Mouse (Mus musculus): ENCODE results near the gene Zfp706. TPM values are rescaled to one million over a fixed set of nuclear protein-coding genes. Genes with fewer than 3 reads are reported as not detected.

Gene Zfp706
- polyA plus RNA-seq, 1 experiment from 2014 or later = 417 TPM

DNA sequence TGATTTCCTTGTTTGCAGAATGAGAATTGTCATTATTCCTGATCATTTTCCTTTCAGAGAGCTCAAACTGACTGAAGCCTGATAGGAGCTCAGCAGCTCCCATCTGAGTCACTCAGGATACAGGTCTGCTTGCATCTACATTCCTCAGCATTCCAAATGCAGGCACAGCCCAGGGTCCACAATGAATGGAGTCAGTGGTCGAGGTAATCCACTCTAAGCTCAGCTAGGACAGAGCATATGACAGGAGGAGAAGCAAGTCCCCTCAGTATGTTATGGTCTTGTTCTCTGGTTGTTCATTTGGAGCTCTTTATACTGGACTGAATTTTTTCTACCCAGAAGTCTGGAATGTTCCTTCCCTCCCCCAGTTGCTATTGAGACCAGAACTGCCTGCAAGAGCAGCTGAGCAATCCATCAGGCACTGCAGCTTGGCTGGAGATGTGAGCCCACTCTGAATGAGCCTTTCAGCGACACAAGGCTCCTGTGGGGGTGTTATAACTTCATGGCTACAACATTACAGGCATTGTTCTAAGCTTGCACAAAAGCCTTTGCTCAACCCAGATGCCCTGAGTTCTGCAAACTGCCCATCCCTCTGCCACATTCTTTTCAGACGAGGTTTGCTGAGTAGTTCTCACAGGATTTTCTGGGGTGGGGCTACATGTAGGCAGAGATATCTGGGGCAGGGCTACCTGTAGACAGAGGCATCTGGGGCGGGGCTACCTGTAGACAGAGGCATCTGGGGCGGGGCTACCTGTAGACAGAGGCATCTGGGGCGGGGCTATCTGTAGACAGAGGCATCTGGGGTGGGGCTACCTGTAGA, 24.0 kb upstream of the Zfp706 start:
- Histone ChIP-seq H3K27me3 (ENCODE audit: insufficient read depth, low read length) (no peaks in the 10 kb centered on the region), H3K4me1 (ENCODE audit: insufficient read depth) (no peaks in the 10 kb centered on the region), H3K4me2 (no peak overlapping the region), H3K27ac (ENCODE audit: low read depth) (0 out of 2 replicates have a peak overlapping the region, but pooled peaks have one; percentile 25), H3K4me3 (ENCODE audit: low read depth, low read length) (no peak overlapping the region), H3K9me3 (ENCODE audit: low read depth, low read length) (no peaks in the 10 kb centered on the region), H3K36me3 (ENCODE audit: insufficient read depth) (no peaks in the 10 kb centered on the region), H3K9ac (no peak overlapping the region)
- DNase-seq = peak; percentile 50
- peak; percentile 31; the same call in 1 of the 2 replicates for ATAC-seq (ENCODE audit: insufficient read depth)
- WGBS = 34% methylated on average over 6 of the region's 6 CpGs
- no peak for TF ChIP-seq CTCF (IDR thresholded peaks at IDR 0.05; ENCODE audit: low read depth)

DNA sequence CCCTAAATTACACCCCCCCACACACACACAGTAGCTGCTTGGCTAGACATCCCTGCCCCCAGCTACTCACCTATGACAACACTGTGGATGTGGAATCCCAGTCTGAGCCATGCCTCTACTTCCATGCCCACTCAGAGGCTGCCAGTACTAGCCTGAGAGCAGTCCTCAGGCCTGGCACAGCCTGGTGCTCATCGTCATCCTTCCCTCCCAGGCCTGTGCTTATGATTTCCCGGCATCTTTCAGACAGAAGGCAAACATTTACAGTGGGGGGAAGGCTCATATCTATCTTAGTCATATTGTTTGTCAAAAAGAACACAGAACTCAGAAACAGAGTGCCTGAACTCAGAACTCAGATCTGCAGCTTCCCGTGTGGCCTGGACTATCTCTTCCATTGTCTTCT, 23.4 kb upstream of the Zfp706 start:
- Histone ChIP-seq H3K4me2 (no peak overlapping the region), H3K36me3 (ENCODE audit: insufficient read depth) (no peaks in the 10 kb centered on the region), H3K4me3 (ENCODE audit: low read depth, low read length) (no peak overlapping the region), H3K27ac (ENCODE audit: low read depth) (0 out of 2 replicates have a peak overlapping the region, but pooled peaks have one; percentile 5), H3K27me3 (ENCODE audit: insufficient read depth, low read length) (no peaks in the 10 kb centered on the region), H3K9ac (no peak overlapping the region), H3K4me1 (ENCODE audit: insufficient read depth) (no peaks in the 10 kb centered on the region), H3K9me3 (ENCODE audit: low read depth, low read length) (no peaks in the 10 kb centered on the region)
- 41% methylated on average over 3 of the region's 3 CpGs for WGBS
- no peak for TF ChIP-seq CTCF (IDR thresholded peaks at IDR 0.05; ENCODE audit: low read depth)
- ATAC-seq (ENCODE audit: insufficient read depth) = no peak
- no peak for DNase-seq

DNA sequence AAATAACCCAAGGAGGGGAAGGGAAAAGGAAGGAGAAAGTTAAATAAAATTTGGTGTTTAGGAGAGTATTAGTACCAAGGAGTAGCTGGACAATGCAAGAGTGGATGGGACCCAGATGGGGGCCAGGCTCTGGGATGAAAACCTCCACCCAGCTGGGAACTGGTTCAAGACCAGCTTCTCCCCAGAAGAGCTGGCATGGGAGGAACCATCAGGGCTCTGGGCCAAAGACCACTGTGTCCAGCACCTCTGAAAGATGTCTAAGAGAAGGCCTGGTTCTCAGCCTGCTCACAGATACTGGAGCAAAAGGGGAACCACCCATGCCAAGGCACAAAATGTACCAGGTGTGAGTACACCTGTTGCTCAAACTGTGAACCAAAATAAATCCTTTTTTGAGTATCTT, 20.4 kb upstream of the Zfp706 start:
- Histone ChIP-seq H3K36me3 (ENCODE audit: insufficient read depth) (no peaks in the 10 kb centered on the region), H3K27me3 (ENCODE audit: insufficient read depth, low read length) (no peaks in the 10 kb centered on the region), H3K4me3 (ENCODE audit: low read depth, low read length) (no peak overlapping the region), H3K9ac (no peak overlapping the region), H3K4me1 (ENCODE audit: insufficient read depth) (no peaks in the 10 kb centered on the region), H3K27ac (ENCODE audit: low read depth) (no peak overlapping the region), H3K9me3 (ENCODE audit: low read depth, low read length) (no peaks in the 10 kb centered on the region), H3K4me2 (no peak overlapping the region)
- TF ChIP-seq CTCF (IDR thresholded peaks at IDR 0.05; ENCODE audit: low read depth) = no peak
- no peak for DNase-seq
- ATAC-seq (ENCODE audit: insufficient read depth) = no peak

DNA sequence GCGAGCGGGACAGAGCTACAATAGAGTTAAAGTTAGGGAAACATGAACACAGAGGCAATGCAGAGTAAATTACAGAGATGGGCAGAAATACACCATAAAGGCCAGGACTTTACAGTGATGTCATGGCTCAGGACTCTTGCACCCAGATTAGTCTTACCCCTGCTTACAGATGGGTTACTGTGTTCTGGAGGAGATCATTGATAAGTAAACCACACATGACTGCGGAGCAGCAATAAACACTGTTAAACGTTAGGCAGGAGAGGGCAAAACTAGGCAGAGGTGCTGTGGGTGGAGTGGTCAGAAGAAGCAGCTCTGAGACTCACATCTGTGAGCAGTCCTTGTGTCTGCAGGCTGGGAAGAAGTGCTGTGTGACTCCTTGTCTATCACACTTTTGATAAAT, 18.9 kb upstream of the Zfp706 start:
- Histone ChIP-seq H3K36me3 (ENCODE audit: insufficient read depth) (no peaks in the 10 kb centered on the region), H3K27ac (ENCODE audit: low read depth) (no peak overlapping the region), H3K4me2 (no peak overlapping the region), H3K4me3 (ENCODE audit: low read depth, low read length) (no peak overlapping the region), H3K9ac (no peak overlapping the region), H3K27me3 (ENCODE audit: insufficient read depth, low read length) (no peaks in the 10 kb centered on the region), H3K4me1 (ENCODE audit: insufficient read depth) (no peaks in the 10 kb centered on the region), H3K9me3 (ENCODE audit: low read depth, low read length) (no peaks in the 10 kb centered on the region)
- WGBS = 70% methylated on average over 4 of the region's 4 CpGs
- ATAC-seq (ENCODE audit: insufficient read depth) (no peak), DNase-seq (no peak)
- TF ChIP-seq CTCF (IDR thresholded peaks at IDR 0.05; ENCODE audit: low read depth) = no peak

DNA sequence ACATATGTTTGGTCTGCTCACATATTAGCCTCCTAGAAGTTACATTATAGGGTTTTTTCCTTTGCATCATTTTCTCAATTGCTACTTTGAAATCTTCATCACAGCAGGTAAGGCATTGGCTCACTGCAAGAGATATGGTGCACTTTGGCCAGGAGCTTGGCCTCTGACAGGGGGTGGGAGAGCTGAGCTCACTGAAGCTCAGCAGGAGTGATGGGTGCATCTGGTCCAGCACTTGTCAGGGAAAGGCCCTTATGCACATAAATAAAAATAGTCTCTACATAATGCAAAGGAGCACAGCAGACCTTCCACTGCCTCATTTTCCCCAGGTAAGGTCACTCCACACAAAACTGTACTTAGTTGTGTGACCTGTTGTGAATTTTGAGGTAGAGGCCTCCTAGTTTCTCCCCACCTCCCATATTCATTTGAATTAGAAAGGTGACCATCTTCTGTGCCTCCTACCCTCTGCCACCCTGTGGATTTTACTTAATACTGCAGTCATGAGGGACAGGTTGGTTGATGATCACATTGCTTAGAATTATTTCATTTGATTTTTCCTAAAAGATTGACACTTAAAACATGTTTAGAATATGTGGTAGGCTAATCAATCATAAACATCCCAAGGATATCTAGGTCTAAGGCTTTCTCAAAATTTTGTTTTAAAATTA, 13.1 kb upstream of the Zfp706 start:
- H3K9me3 ChIP-seq (ENCODE audit: low read depth, low read length) = no peaks in the 10 kb centered on the region
- no peaks in the 10 kb centered on the region for H3K36me3 ChIP-seq (ENCODE audit: insufficient read depth)
- DNase-seq = no peak
- H3K4me3 ChIP-seq (ENCODE audit: low read depth, low read length) = no peak overlapping the region
- TF ChIP-seq CTCF (IDR thresholded peaks at IDR 0.05; ENCODE audit: low read depth) = peak; percentile 45
- H3K27ac ChIP-seq (ENCODE audit: low read depth) = no peak overlapping the region
- no peak overlapping the region for H3K9ac ChIP-seq
- H3K4me1 ChIP-seq (ENCODE audit: insufficient read depth) = no peaks in the 10 kb centered on the region
- no peaks in the 10 kb centered on the region for H3K27me3 ChIP-seq (ENCODE audit: insufficient read depth, low read length)
- H3K4me2 ChIP-seq = no peak overlapping the region
- ATAC-seq (ENCODE audit: insufficient read depth) = no peak

DNA sequence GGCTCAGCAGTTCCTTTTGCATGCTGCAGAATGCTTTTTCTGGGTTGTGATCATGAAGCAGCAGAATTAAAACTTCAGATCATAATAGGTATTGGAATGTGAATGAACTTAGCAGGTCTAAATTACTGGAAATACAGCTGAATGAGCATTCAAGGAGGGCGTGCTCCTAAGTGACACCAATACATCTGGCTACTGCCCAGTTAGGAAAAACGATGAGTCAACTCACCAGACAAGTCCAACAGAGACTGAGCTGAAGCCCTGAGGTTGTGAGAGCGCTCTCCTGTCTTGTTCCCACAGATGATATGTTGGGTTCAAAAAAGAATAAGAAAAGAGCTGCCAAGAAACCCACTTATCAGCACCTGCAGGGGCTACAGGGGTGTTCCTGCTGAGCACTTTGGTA, 11.9 kb upstream of the Zfp706 start:
- Histone ChIP-seq H3K27me3 (ENCODE audit: insufficient read depth, low read length) (no peaks in the 10 kb centered on the region), H3K9me3 (ENCODE audit: low read depth, low read length) (no peaks in the 10 kb centered on the region), H3K4me3 (ENCODE audit: low read depth, low read length) (no peak overlapping the region), H3K4me1 (ENCODE audit: insufficient read depth) (no peaks in the 10 kb centered on the region), H3K27ac (ENCODE audit: low read depth) (no peak overlapping the region), H3K4me2 (no peak overlapping the region), H3K36me3 (ENCODE audit: insufficient read depth) (no peaks in the 10 kb centered on the region), H3K9ac (no peak overlapping the region)
- 76% methylated on average over 3 of the region's 3 CpGs for WGBS
- TF ChIP-seq CTCF (IDR thresholded peaks at IDR 0.05; ENCODE audit: low read depth) = no peak
- no peak for ATAC-seq (ENCODE audit: insufficient read depth)
- DNase-seq = no peak

DNA sequence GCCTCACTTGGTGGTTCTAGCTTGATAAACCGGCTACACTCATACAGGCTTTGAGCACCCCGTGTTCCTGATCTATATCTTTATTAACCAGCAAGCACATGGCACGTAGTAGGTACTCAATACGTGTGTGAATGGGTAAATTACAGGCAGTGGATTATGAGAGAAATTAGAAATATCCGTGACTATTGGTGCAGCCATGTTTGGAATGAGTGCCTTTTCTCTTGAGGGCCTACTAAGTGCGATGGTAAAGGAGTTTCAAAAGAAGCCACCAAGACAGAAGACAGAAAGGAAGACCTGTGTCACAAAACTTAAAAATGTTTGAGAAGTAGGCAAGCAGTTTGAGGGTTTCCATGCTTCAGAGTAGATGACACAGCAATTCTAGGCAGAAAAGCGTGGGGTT, 4.3 kb upstream of the Zfp706 start:
- ATAC-seq (ENCODE audit: insufficient read depth) = no peak
- H3K27me3 ChIP-seq (ENCODE audit: insufficient read depth, low read length) = no peaks in the 10 kb centered on the region
- H3K9me3 ChIP-seq (ENCODE audit: low read depth, low read length) = no peaks in the 10 kb centered on the region
- H3K36me3 ChIP-seq (ENCODE audit: insufficient read depth) = no peaks in the 10 kb centered on the region
- WGBS = 82% methylated on average over 7 of the region's 7 CpGs
- no peak for TF ChIP-seq CTCF (IDR thresholded peaks at IDR 0.05; ENCODE audit: low read depth)
- H3K4me1 ChIP-seq (ENCODE audit: insufficient read depth) = peaks cover 5% of the 10 kb centered on the region; the same call in 1 of the 2 replicates
- no peak for DNase-seq
- H3K9ac ChIP-seq = no peak overlapping the region
- H3K27ac ChIP-seq (ENCODE audit: low read depth) = no peak overlapping the region
- H3K4me3 ChIP-seq (ENCODE audit: low read depth, low read length) = no peak overlapping the region
- no peak overlapping the region for H3K4me2 ChIP-seq

Measured in lung, embryonic 14.5 days (tissue).